Mouse (Mus musculus) lung, postnatal 25 days (tissue): Measurements from ENCODE around the gene Nrl.

Experiments used
- DNase-seq: peaks from one replicate; pipeline ENCODE4 v3.0.0; 2022; ENCODE audit warnings: low spot score

Gene Nrl

DNA sequence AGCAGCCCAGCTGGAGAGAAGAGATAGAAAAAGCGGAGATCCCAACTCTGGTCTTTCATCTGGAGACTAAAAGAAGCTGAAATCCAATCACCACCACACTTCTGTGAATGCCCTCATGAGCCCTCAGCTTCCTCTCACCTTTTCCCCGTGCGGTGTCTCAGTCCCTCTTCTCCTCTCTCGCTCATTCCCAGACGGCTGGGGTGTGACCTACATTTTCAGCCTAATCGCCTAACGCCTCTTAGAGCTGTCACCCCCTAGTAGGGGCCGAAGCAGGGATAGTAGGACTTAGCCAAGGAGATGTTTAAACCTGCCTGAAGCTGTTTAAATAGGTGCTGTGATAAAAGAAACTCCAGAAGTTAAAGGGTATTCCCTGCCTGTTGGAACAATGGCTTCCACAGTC lies at the start of gene Nrl:
TSS of gene Nrl (minus strand) at position 197 of the 400 bp plus-strand sequence.
- DNase-seq, result no peak

DNA sequence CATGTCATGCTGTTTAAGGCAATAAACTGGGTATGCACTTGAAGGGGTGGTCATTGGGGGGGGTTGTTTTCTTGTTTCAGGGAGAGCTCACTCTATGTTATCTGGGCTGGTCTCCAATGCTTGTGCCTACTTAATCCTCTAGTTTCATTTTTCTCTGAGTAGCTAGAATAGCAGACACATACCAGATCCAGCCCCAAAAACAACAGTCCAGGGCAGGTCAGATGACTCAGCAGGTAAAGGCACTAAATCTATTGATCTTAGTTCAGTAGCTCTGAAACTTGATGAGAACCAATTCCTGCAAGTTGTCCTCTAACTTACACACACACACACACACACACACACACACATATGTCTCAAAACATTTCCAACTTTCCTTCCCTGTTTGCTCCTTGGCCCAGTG lies 47.0 kb upstream of the Nrl start:
- no peak for DNase-seq

DNA sequence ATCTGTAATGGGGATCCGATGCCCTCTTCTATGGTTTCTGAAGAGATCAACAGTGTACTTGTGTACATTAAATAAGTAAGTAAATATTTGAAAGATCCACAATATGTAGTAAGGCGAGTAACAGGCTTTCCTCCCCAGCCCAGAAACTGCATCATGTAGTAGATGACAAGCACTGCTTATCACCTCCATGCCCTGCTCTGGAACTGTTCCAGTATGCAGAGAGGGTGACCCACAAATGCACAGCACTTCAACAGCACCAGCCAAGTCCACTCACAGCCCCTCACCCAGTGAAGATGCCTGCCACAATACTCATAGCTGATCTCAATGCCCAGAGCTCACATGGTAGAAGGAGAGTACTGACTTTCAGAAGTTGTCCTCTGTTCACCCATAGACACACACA lies 45.8 kb upstream of the Nrl start:
- DNase-seq, result no peak

DNA sequence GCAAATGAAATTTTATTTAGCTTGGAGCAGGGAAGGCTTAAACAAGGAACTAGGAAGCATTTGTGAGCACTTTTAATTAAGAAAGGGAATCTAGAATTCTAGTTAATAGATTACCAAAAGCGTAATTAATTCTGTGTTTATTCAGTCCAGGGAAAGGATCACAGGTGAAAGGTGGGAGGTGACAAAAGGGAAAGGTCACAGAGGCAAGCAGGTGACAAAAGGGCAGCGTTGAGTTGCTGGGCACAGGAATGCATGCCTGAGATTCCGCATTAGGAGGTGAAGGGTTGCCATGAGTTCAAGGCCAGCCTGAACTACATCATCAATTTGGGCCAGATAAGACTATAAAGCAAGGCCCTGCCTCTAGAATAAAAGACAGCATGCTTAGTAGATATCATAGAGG lies 42.7 kb upstream of the Nrl start:
- DNase-seq, result no peak

DNA sequence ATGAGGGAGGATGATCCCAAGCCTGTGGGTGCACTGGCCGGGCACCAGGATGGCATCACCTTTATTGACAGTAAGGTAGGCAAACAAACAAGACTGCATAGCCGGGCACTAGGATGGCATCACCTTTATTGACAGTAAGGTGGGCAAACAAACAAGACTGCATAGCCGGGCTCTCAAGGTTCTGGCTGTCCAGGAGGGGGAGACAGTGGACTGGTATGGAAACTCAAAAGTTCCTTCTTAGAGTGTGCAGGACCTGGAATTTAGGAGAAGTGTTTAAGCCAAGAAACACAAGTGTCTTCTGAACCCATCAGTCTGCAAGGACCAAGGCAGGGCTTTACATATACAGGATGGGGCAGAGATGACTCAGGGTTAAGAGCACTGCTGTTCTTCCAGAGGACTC lies 41.0 kb upstream of the Nrl start:
- DNase-seq, result no peak

DNA sequence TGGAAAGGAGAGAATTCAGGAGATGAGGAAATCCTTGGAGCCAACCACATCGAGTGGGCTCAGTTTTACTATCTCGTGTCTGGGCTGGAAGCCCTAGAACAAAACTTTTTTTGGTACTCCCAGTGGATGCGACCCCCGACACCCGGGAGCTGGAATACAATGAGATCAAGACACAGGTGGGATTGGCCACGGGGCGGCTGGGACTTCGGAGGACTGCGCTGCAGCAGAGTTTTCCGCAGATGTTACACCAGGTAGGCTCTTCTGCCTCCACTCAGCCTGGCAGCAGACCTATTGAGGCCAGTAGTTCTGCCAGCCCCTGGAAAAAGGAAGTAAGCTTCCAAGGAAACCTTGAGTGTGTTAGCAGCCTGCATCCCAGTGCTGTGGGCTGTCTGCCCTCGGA lies 38.5 kb upstream of the Nrl start:
- DNase-seq, result no peak

DNA sequence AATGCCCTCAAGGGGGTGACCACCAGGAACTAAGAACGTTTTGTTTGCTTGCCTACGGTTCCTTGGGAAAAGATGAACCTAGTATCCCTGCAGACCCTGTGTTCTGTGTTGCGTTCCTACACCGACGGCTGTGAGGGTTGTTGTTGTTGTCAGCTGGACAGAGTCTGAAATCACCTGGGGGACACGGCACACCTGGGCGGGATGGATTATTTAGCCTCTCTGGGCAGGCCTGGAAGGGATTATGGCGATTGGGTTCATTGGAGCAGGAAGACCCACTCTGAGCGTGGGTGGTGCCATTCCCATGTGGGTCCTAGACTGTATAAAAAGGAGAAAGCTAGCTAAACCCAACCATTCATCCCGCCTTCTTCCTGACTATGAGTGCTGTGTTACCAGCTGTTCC lies 37.1 kb upstream of the Nrl start:
- no peak for DNase-seq

DNA sequence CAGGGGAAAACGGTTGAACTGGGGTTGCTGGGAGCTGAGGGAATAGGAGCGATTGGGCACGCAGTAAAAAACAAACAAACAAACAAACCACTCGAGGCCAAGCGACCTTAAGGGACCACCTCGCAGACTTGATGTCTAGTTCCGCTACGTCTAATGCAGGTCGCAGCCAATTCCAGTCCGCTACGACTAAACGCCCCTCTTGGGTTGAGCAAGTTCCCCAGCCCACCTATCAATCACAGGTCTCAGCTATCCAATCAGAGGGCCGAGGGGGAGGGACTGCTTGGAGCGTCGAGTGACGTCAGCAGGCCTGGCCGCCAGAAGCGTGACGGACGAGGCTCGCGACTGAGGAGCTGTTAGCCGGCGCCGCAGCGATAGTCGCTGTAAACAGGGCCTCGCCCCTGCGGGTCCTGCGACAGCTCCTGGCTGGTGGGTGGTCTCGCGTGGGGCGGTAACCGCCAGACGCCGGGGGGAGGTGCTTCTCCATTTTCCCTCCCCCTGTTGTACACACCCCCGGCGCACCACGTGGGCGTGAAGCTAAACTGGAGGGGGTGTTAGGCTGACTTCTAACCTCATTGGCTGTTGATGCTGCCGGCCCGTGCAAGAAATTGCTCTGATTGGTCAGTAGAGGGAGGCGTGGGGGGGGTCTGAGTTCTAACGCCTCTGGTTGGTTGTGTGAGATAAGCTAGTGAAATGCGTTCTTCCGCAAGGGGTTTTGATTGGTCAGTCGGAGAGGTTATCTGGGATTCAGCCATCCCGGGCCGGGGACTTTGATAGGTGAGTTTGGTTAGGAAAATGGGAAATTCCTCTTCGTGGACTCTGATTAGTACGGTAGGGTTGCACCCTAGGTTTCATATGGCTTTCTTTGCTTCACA lies 35.7 kb upstream of the Nrl start, which contains the start of gene A730061H03Rik:
TSS of gene A730061H03Rik (minus strand) at position 205 of the 872 bp plus-strand sequence.
- peak; percentile 99 for DNase-seq

DNA sequence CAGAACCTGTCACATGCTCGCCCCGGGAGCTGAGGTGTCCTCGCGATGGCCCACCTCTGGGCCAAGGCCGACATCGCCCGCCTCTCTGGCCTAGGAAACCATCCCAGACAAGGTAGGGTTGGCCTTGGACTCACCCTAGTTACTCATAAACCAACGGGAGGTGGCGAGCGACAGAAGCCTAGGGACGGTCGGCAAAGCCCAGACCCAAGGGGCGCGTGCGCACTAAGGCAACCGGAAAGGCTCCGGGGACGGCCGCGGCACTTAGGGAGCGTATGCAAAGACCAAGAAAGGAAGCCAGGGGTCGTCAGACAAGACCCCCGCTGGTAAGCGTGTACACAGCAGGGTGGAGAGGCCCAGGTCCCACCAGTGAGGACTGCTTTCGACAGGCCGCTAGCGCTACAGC lies 35.0 kb upstream of the Nrl start, which contains the start of gene Dcaf11:
TSS of gene Dcaf11 (plus strand) at position 208 of the 403 bp plus-strand sequence.
- DNase-seq, result peak; percentile 94

DNA sequence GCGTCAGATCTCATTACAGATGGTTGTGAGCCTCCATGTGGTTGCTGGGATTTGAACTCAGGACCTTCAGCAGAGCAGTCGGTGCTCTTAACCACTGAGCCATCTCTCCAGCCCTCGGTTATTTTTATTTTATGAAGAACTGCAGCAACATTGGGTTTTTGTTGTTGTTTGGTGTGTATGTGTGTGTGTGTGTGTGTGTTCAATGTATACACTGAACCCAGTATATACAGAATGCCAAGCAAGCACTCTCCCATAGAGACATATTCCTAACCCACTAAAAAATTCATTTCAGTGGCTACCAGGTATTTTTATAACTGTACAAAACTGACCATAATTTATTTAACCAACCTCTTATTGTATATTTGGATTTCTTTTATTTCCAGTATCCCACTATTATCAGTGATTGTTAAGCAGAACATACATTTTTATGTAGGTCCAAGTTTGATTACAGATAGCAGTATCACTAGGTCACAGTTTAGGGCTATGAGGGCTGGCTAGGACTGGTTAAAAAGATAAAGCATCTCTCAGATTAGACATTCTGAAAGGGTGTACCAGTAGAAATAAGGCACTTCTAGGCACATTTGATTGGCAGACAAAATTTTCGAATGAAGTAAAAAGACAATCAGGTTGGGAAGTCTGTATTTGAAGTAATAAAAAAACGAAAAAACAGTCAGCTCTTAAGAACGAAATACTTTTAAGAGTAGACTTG lies 34.1 kb upstream of the Nrl start:
- no peak for DNase-seq

DNA sequence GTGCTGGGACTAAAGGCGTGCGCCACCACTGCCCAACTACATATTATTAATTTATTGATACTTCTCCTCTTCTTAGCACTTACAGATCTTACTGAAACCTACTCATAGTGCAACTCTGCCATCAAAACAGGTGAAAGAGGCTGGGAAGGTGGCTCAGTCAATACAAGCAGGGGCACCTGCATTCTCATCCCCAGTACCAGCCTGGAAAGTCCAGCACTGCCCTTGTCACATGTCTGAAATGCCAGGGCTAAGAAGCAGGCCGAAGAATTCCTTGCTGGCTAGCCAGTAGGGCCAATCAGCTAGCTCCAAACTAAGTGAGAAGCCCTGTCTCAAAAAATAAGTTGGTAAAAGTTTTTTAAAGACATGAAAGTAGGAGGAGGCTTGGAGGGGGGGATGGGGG lies 32.8 kb upstream of the Nrl start:
- DNase-seq, result no peak

DNA sequence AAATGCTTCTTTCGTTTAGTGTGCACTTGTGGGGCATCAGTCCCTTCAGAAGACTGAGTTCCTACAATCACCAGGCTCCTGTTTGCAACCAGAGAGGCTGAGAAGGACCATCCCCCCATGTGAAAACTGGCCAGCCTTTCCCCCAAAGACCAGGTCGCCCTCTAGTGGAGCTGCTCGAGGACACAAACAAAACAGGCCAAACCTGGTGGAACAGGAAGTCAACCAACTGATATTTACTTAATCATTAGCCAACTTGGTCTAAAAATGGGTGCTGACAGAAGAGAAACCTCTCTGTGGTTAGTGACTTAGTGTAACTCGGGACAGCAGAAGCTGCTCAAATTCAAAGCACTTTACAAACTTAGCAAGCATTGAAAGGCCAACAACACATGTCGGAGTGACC lies 32.2 kb upstream of the Nrl start:
- peak; percentile 93 for DNase-seq

DNA sequence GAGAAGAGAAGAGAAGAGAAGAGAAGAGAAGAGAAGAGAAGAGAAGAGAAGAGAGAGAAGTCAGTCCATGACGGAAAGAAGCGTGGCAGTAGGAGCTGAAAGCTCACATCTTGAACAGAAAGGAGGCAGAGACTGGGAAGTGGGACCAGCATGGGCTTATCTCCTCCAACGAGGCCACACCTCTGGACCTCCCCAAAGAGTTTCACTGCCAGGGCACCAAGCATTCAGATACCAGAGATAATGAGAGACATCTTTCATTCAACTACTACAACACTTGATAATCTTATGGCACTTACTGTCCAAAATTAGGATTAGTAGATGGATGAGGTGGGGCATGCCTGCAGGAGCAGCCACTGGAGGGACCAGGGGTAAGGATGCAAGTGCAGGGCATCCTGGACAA lies 31.0 kb upstream of the Nrl start:
- DNase-seq, result no peak

DNA sequence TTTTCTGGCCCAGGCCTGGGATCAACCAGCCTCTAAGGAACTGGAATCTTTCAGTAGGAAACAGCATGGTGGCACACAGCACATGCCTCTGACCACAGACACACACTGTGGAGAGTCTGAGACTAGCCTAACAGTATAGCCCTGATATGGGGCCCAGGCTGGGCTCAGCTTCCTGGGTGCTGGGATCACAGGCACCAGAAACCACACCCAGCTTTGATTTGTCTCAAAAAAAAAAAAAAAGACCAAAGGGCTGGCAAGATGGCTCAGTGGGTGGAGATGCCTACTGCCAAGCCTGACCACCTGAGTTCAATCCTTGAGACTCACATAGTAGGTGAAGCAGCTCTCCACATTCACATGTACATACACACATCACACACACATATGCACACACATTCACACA lies 29.9 kb upstream of the Nrl start:
- DNase-seq, result no peak

DNA sequence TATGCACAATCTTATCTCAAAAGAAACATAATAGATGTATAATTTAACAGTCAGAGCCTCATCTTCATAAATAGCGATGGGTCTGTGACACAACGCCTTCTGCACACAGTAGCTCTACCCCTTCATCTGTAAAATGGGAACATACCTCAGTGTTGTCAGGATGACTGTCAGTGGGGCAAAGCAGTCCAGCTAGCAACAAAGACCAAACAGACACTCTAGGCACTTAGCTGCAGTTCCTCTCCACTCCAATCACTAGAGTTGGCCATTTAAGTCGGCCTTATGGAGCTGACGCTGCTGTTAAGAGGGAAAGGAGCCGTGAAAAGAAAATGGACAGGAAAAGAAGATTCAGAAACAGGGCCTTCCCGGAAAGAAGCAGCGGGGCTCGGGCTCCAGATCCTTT lies 27.0 kb upstream of the Nrl start:
- no peak for DNase-seq

DNA sequence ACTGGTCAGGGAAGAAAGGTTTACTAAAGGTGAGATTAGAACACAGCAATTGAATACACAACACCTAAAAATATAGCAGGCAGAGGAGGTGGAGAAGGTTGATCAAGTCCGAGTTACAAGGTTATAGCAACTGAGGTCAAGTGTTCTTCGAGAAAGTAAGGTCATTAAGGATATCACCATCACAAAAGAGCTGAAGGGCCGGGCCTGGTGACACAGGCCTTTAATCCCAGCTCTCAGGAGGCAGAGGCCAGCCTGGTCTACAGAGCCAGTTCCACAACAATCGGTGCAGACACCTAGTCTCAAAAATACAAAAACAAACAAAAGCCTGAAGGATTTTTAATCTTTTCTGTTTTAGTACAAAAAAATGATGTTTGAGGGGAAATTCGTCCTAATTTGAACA lies 26.6 kb upstream of the Nrl start:
- DNase-seq, result no peak

DNA sequence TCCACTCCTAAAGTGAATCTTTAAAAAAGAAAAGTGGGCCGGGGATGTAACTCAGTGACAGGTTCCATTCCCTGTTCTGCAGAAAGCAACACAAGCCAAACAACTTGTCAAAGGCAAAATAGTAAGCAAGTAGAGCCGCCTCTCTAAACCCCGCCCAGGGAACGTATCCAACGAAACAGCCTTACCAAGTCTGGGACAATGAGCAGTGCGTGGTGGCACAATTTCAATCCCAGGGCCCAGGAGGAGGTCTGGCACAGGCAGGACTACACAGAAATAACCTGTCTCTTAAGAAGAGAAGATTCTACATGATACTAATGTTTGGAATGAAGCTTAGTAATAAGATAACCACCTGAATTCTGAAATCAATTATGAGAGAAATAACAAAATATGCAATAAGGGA lies 25.4 kb upstream of the Nrl start:
- no peak for DNase-seq

DNA sequence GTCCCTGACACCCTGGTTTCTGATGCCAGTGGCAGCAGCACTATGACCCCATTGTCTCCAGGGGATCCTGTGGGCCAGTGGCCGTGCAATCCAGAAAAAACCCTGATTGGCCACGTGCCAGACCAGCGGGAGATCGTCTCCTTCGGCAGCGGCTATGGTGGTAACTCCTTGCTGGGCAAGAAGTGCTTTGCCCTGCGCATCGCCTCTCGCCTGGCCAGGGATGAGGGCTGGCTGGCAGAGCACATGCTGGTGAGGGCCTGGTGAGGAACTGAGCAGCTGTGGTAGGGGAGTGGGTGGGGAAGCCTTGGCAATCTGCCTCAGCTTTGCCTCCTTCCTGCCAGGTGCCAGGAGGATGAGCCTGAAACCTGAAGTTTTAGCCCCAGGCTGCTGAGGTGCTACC lies 19.6 kb upstream of the Nrl start:
- DNase-seq, result no peak

DNA sequence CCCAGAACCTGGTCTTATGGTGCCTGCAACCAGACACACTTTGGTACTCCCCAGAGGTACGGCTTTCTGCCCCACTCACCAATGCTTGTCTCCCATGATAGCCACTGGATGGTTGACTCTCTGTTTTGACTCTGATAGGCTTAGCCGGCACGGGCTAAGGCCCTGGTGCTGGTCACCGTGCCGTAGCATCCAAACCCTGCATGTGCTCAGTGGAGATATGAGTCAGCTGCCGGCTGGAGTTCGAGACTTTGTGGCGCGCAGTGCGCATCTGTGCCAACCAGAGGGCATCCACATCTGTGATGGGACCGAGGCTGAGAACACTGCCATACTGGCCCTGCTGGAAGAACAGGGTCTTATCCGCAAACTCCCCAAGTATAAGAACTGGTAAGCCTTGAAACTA lies 17.5 kb upstream of the Nrl start:
- no peak for DNase-seq

DNA sequence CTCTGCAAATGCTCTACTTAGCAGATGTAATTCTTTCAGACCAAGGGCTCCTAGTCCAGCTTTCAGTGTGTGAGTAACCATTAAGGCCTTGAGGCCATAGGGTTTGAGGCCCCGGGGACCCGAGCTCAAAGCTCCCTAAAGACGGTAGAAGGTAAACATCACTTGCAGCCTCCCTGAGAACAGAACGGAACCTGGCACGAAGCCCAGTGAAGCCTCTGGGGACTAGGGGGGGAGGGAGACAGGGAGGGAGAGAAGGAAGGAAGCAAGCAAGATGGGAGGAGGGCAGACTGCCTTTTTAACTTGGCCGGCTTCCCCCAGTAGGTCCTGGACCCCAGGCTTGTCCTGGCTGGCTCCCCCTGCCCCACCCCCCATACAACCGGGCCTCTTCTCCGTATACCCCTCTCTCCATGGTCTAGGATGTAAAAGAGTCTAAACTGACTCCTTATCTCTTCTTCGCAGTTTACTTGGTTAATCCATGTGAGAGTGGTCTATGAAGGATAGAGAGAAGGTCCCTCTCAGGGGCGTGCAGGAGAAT lies 16.1 kb upstream of the Nrl start:
- peak; percentile 79 for DNase-seq

DNA sequence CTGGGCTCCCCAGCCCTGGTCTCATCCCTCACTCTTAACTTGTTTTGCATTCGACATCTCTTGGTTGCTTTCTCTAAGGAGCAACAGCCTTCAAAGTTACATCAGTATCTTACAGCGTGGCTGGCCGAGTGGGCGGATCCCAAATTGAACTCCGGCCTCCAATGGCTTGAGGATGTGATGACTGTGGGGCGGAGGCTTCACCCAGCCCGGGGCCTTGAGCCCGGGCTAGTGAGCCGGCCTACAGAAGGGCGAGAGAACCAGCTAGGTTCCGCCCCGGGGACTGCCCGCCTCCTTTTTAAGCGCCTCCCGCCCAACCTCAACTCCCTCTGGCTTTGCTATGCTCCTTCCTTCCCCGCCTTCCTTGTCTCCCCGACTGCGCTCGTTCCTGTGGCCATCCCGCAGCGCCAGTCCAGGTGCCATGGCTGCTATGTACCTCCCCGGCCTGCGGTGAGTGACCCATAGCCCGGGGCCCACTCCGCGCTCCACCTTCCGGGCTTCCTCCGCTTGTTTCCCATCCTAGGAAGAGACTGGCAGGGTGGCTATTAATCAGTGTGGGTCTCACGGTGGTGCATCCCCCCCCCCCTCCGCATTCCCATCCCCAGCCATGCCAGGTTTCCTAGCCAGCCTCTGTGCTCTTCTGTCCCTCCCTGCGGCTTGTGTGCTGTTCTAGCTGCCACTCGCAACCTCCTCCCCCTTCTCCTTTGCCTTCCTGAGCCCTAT lies 15.4 kb upstream of the Nrl start, which contains the start of gene Pck2:
TSS of gene Pck2 (plus strand) at position 200 of the 720 bp plus-strand sequence.
- DNase-seq, result peak; percentile 94

DNA sequence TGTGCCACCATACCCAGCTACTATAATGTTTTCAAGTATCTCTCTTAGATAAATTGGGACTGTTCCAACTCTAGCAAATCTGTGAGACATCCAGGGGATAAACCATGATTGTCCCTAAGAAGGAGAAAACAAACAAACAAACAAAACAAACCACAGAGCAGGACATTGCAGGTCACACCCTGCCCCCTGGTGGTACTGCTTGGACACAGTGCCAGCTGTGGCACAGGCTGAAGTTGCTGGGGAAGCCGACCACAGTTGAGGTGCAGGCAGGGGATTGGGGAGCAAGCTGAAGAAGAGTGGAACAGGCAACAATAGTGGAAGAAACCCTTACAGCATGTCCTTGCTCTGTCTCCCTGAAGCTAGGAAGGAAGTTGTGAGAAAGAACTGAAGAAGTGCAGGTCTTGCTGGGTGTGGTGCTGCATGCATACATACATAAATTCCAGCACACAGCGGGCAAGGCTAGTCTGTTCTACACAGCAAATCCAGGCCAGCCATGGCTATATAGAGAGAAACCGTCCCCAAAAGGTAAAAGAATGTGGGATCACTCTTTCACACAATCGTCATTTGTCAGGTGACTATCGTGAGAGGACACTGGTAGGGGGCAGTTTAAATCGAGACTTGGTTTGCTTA lies 11.4 kb upstream of the Nrl start:
- DNase-seq, result no peak
